Mouse (Mus musculus) c-Kit-positive CD71-positive TER-119-negative erythroid progenitor cells, embryonic 14.5 days (primary cell): ENCODE measurements around the gene Nmu.

ENCODE experiments used
- DNase-seq: peaks from one replicate; pipeline ENCODE4 v3.0.0-alpha.2; 2013; ENCODE audit warnings: low read depth

The Nmu gene

DNA sequence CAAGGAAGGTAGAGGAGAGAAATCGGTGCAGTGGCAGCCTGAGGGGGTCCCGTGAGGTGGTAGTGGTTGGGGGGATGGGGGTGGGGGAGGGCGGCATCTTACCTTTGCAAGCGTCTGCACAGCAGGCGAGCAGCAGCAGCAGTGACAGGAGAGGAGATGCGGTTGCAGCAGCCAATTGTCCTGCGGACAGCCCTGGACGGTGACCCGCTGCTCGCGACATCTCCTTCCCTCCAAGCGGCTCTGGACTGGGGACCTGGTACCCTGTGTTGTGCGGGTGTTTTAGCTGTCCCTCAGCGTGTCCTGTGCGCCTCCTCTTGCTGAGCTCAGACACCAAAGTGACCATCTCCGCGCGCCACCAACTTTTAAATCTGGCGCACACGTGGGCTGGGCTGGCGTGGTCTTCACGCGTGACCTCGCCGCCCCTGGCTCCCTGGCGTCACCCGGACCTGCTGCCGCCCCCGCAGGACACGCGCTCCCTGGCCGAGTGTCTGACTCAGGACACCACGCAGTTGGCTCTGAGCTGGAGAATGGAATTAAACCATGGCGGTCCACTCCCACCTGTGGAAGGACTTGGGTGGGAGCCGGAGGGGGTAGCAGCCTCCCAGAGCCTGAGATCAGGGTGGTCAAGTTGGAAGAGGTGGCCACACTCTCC is at the start of gene Nmu:
Gene Nmu (minus strand): TSS at position 336 of the 652 bp plus-strand sequence.
- no peak for DNase-seq

DNA sequence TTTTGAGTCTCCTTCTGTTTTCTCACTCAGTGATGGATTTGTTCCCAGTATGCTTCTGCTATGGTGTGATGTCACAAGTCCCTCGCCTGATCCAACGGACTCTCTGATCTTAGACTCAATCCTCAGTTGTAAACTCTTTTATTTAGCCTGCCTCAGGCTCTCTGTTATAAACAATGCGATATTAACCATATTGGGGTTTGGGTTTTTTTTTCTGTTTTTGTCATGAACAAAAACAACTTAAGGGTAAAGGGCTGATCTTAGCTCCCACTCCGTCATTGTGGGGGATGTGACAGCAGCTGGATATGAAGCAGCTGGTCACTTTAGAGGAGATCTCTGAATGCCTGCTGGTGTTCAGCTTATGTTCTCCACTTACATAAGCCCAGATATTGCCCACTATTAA is 48.1 kb upstream of the Nmu start:
- no peak for DNase-seq

DNA sequence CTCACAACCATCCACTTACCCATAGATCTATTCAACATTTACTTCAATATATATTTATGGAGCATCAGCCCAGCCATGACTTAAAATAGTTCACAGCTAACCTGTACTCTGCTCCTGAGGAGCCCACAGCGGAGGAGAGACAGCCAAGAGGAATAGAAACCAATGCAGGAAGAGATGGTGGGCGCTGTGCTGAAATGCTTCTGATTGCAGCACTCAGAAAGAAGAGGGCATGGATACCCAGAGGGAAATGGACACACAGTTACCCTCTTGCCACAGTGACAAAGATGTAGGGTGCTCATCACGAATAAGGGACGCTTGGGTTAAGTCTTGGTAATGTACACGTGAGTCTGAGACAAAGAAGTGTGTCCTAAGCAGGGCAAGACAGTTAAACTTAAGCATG is 30.8 kb upstream of the Nmu start:
- no peak for DNase-seq

DNA sequence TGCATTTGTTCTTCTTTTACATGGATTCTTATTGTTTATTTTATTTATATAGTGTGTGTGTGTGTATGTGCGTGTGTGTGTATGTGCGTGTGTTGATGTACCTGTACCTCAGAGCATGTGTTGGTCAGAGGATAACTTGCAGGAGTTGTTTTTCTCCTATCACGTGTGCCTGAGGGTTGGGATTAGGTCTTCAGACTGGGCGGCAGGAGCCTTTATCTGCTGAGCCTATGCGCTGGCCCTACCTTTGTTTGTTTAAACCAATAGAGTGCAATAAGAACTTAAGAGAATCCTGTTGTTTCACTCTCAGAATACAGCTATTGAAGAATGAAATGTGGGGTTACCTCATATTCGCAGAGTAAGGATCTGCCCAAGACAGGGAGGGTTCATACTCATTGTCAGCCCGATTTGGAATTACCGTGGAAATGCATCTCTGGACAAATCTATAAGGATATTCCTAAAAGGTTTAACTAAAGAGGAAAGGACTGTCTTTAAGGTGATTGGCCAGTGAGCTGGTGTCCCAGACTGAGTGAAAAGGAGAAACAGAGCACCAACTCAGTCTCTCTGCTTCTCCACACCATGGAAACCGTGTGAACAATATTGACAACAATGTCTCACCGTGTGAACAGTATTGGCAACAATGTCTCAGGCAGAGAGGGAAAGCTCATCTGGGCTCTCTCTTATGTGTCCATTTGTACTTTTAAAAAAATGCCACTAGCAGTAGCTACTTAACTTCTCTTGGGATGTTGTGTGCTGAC is 25.6 kb upstream of the Nmu start:
- no peak for DNase-seq

DNA sequence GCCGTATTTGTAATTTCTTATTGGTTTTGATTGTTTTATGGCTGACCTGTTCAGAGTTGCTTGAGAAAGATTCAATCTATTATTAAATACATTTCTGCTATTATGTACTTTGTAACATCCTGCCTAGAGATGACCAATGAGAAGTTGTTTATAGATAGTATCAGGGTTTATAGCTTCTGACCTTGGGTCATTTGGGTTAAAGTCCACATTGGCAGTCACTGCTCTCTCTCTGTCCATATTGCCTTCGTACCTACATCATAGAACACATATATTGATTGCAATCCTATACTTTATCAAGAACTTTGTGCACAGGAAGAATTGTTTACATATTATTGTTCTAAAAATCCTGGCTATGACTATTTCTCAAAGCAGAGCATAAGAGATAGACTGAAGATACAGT is 24.9 kb upstream of the Nmu start:
- DNase-seq = no peak

DNA sequence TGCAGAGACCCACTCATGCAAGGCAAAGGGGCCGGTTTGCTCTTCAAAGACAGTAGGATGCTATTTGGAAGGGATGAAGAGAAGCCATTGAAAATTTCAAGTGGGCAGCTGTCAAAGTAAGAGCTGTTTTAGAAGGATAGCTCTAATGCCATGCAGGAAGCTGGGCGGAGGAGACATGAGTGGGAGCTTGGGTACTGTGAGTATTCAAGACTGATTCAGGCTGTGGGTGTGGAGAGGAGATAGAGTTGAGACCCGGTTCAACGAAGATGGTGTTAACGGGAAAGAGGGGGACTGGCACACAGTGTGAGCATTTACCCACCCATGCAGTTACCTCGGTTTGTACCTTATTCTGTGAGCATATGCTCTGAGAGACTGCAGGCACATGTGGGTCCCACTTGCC is 20.1 kb upstream of the Nmu start:
- DNase-seq = no peak

DNA sequence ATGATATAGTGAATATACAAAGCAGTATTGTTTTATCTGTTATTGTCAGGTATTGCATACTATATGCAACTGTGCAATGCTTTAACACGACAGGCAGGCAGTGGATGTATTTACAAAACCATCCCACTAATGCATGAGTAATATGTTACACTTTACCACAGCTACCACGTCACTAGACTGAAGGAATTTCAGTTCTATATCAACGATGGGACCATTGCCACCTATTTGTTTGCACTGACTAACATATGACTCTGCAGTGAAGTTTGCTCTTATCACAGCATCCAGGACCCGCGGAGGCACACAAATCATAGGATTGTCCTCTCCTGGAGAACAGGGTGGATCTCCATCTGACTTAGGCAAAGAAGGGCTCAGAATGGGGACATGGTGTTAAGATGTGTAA is 18.2 kb upstream of the Nmu start:
- no peak for DNase-seq

DNA sequence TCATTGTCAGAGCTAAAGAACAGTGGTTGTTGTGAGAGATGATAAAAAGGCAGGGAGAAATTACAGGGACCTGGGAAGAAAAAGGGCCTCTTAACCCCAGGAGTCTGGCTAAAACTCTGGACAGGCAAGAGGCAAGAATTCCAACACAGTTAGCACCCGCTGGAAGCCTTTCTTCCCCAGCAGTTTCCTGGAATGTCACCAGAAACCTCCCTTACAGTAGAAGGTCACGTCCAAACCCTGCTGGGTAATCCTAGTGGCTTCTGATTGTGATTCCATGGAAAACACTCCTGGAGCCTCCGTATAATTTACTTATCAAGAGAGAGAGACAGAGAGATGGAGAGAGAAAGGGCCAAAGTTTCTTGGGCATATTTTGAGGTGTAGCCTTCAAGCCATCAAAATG is 15.6 kb upstream of the Nmu start:
- DNase-seq = no peak

DNA sequence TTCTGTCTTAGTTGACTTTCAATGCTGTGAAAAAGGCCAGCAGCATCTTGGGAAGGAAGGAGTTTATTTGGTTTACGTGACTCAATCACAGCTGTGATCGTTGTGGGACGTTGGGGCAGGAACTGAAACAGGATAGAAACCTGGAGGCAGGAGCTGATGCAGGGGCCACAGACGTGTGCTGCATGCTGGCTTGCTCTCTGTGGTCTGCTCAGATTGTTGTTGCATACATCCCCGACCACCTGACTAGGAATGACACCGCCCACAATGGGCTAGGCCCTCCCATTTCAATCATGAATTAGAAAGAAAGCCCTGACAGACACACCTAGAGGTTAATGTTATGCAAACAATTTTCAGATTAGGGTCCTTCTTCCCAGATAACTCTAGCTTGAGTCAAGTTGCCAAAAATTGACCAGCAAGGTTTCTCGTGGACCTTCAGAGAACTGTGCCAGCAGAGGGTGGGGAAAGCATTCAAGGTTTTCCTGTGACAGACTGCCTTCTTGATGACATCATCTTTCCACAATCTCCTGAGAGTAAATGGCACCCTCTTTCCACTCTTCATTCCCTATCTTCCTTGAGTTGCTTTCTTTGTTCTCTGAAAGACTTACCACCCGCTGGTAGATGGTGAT is 5.7 kb upstream of the Nmu start:
- no peak for DNase-seq

DNA sequence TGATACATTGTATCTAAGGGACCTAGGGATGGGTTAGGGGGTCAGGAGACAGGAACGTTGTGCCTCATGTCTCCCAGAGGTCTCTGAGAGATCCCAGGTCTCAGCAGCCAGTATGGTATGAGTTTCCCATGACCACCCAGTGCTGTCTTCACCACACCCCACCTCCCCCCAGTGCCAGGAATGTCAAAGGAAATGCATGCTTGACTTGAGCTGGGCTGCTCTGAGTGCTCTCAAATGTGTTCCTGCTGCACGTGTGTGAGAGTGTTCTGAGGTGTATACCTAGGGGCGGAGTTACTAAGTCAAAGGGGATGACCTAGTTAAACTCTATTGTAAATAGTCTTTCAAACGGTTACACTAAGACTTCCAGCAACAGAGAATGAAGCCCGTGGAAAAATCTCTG is 1.8 kb upstream of the Nmu start:
- DNase-seq = no peak

DNA sequence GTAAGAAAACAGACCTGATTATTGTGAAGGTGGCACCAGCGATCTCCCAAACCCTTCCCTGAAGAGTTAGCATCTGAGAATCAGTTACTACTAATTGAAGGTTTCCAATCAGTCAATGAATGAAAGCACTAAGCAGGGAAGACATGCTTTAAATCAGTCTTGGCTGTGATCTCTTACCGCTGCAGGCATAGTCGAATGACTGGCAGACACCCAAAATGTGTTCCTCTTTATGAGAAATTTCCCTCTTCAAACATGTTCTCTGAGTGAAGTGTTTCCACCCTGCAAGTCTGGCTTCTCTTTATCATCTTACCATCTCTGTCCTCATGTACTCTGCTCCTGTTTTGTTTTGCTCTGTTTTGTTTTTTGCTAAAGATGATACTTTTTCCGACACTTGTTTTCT is 2.8 kb downstream of the Nmu start:
- no peak for DNase-seq

DNA sequence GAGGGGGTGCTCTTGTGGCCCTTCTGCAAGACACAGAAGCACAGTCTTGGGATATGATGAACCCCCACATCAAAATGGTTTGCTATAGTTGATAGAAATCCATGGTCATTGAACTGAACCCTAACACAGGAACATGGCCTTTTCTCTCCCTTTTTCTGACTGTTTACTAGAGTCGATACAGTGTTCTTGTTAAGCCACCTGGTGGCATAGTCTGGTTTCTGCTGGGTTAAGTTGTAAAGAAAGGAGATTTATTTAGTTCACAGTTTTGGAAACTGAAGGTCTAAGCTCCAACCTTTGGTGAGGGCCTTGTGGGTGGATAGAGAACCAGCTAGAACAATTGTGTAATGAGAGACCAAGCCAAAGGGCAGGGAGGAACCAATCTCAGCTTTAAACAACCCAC is 3.5 kb downstream of the Nmu start:
- no peak for DNase-seq

DNA sequence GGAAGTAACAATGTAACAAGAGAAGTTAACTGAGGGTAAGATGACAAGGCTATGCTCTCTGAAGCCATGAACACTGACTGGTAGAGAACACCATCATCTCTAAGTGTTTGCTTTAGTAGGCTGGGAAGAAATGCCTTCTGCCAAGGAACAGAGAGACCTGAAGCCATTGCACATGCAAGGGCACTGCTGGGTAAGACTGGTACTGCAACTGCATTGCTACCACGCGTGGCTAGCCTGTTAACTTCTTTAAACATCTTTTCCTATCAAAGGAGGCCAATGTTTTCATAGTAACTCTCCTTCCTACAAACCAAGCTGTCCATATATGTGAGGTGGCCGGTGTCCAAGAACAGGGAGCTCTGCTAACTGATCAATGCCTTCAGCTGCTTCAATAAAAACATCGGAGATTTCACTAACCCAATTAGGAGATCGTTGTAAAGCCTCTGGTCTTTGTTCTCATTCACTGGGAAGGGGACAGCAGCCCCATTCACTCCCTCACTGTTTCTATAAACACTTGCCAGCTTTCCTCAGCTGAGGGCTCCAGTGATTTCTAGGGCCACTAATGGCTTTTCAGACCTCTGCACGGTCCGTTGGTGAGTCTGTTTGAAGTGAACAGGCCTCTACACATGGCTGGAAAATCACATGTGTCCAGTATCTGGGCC is 11.5 kb downstream of the Nmu start:
- no peak for DNase-seq

DNA sequence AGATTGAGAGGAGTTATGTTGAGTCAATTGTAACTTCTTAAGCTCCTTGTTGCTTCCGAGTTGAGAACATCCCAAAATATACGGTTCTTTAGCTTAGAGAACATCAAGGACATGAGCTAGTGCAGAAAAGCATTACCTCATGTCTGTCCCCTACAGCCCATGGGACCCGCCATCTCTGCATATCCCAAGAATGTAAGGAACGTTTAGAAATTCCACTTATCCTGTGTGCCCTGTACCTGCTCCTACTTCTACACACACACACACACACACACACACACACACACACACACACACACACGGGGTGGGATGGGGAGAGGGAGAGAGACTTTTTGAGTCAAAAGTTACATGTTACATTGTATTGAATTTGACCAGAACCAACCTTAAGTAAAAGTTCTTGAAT is 12.1 kb downstream of the Nmu start:
- no peak for DNase-seq

DNA sequence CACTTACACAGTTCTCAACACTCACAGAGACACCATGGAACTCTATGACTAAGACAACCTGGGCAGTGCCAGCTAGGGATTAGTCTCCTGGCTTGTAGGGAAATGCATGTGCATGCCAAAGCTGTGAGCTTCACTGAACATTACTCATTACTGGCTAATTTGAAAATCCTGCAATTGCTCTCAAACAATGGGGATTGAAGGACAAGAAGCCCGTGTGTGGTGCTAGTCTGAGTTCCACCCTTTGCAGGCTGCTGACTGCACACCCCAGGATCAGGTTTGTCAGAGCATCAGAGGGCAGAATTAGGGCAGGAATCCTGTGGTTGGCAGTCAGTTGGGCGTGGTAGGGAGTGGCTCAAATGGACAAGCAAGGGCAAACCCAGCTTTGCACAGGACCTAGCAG is 17.5 kb downstream of the Nmu start:
- no peak for DNase-seq

DNA sequence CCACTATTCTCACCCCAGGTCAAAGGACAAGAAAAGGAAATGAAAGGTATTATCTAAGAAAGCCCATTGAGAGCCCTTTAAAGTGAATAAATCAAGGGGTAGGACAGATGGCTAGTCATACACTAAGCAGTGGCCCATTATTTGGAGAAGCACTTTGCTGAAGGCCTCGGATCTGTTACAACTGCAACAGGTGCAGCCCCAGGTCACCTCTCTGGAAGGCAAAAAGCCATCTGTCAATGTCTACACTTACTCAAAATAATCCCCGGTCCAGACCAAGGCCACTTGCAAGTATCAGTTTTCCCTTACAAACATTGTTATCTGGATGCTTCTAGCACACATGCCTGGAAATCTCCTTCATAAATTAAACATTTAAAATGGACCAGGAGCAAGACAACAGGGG is 22.7 kb downstream of the Nmu start:
- no peak for DNase-seq

DNA sequence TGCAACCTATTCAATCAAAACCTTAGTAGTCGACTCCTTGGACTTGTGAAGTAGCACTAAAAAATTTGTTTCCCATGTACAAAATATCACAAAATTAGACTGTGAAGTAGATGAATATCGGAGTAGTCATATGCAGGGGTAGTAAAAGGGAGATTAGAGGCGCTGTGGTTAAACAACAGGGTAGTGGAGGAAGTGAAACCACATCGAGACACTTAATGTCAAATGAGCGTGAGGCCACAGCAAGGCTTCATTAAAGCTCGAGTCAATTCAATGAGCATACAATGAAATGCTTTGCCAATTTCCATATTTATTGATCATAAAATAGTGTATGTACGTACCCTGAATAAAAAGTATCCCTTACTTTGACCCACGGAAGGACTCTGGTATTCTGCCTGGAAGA is 26.5 kb downstream of the Nmu start:
- no peak for DNase-seq

DNA sequence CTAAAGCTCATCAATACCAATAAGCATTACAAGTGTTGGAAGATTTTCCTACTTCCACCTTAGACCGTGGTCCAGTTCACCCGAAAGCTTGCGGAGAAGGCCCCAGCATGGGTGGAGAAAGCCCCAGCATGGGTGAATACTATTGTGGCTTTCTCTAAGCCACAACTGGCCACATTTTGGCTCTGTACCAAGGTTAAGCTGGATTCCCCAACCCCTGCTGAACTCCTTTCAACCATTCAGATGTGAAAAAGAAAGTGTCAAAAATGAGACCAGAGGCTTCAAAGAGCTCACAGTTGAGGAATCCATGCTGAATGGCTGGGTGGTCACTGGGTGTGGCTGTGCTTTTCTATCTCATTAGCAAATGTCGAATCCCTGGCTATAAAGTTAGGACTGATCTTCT is 29.8 kb downstream of the Nmu start:
- DNase-seq = no peak

DNA sequence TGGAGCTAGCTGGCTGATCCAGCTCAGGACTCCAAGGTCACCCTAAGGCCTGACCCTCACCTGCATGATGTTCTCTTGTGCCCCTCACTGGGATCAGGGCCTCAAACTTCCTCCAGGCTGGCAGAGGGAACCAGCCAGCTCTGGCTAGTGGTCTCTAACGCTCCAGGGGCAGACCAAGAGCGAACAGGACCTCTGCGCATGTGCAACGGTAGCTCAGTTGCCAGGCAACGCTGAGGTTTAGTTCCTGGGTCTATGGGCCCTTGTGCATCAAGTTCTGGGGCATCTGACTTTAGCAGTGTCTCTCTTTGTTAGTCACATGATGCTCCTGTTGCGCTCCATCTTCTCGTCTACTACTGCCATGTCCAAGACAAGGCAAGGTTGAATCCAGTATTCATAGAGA is 32.6 kb downstream of the Nmu start, which contains the start of gene Pdcl2:
Gene Pdcl2 (minus strand): TSS at position 204 of the 400 bp plus-strand sequence.
- DNase-seq = no peak

DNA sequence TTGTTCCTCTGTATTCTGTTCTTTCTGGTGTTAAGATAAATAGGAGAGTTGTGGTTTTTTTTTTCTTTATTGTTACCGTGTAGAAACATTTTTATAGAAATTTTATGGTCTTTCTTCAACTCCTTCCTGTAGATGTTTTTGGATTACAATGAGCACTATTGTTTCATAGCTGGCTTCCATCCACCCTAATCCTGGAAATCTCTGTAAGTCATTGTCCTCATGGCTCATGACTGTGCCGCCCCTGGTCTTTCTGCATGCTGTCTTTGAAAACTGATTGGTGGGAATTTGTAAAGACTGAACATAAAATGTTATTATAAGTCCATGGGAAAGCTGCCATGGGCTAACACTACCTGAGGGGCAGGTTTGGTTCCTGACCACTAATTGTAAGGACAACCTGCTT is 36.3 kb downstream of the Nmu start:
- DNase-seq = no peak

DNA sequence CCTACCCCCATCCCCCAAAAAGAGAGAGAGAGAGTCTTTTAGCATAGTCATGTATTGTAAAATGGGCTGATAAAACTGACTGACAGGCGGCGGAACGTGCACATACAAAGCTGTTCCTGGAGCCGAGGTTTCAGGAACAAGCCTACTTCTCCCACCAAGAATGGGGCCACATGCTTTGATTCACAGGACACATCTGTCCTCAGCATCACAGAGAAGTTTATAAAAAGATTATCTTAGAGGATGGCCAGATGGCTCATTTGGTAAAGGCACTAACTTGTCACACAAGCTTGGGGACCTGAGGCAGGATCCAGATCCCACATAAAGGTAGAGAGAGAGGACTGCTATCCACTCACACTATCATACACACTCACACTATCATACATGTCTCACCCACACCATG is 38.5 kb downstream of the Nmu start:
- DNase-seq = no peak

DNA sequence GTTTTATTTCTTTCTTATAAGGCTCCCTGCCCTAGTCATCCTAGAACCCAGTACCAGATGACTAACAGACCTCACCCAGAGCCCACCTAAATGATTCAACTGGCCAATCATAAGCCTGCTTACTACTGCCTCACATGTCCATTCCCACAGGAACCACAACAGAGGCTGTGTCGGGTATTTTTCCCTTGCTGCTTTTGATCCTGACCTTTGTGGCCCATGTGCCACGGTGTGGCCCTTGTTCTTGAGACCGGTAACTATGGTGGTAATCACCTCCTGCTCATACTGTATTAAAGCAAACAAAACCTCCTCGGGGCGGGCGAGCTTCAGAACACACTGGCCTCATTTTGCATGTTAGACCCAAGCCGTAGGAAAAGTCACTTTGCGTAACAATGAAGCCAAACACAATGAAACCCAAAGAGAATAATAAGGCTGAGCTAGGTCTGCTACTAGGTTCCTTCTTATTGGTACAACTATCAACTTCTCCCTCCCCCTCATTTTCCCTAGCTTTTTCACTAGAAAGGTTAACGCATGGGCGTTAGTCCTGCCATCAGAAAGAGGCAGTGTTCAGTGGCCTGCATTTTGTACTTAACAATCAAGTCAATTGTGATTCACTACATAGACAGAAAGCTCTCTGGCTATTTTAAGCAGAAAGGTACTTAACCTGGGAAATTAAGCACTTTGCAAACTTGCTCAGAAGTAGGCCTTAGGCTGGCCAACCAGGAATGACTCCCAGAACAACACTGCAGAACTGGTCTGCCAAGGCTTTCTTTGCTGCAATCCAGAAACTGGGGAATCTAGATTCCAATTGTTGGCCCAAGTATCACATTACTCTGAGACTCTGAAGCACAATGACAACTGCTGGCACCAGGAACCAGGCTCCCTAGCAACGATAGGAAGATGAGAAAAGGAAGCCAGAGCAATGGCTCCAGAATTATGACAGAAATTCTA is 42.1 kb downstream of the Nmu start:
- DNase-seq = no peak
